Mouse (Mus musculus) heart, adult 9 months (tissue): ENCODE measurements around the gene Kncn.

Source experiments
- DNase-seq, 2 experiments: peaks; one replicate each; pipeline ENCODE4 v3.0.0; 2022; ENCODE audit warnings: low spot score in 2 of 2

Gene Kncn

DNA sequence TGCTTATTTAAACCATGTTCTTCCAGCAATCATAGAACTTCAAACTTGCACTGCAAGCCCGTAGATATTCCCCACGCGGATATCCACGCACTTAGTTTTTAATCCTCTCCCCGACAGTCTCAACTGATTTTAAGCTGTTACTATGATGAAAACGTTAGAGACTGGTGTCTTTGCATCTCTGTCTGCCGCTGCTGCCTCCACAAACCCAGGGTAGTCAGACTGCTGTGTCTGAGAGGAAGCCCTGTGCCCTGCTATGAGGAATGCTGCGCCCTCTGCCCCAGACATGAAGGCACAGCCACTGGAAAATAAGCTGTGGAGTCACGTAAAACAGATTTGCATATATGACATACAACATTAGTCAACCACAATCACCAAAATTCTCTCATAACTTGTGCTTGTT lies 5.4 kb upstream of the Kncn start:
- no peak for DNase-seq

GRCm38 (mm10) chr4:115881183-115881582 lies 3.0 kb upstream of the Kncn start:
- DNase-seq: no peak

DNA sequence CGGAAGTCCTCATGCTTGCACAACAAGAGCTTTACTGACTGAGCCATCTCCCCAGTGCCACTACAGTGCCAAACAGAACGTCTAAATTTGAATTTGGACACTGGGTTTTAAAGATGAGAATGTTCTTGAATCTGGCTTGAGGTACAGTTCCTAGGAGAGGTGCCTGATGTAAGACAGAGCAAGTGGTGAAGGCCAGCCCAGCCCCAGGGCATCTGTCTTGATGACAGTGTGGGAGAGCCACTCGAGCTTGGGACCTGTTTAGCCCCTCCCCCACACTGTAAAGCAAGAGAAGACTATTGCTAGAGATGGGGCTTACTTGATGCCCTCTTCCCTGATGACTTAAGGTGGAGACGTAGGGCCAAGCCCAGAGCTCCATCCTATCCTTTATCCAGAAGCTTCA lies 2.0 kb upstream of the Kncn start:
- DNase-seq: no peak

- no peak for DNase-seq
Observed at GRCm38 (mm10) chr4:115885846-115886245, 1.6 kb downstream of the Kncn start.

DNA sequence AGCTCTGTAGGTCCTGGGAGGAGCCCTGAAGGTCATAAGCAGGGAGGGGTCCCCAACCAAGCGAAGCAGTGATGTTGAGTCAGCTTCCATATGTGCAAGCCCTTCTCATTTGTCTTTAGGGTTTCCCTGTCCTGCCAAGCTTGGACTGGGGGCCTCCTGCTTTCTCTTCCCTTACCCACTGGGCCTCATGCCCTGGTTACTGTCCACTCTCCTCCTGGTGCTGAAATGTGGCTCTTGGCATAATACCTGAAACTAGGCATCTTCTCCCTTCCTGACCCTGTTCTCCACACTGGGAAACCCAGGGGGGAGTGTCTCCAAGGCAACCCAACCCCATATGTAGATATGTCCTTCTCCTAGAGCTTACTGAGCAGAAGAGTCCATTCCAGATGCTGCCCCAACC lies 2.7 kb downstream of the Kncn start:
- no peak for DNase-seq

- DNase-seq: no peak
Observed at GRCm38 (mm10) chr4:115890066-115890465, 5.9 kb downstream of the Kncn start.

GRCm38 (mm10) chr4:115890553-115890952 lies 6.4 kb downstream of the Kncn start, which contains the start of gene 6430628N08Rik:
Gene 6430628N08Rik (plus strand): TSS chr4:115890665.
- DNase-seq: no peak

DNA sequence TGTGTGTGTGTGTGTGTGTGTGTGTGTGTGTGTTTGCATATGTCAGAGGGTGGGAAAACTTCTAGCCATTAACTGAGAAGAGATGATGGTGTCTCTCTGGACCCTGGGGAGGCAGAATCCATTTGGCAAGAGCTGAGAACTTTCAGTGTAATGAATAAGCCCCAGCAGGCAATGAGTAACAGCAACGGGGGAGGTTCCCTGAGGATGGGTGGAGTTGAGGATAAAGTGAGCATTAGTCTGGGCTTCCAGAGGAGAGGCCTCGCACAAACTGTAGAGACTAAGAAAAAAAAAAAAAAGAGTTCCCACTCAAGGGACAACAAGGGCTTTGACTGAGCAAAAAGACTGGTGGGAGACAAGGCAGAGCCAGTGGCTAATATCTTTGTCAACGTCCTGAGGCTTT lies 10.1 kb downstream of the Kncn start:
- no peak for DNase-seq

GRCm38 (mm10) chr4:115897901-115898631 lies 13.9 kb downstream of the Kncn start:
- DNase-seq: no peak

GRCm38 (mm10) chr4:115902816-115903215 lies 18.6 kb downstream of the Kncn start:
- peak; percentile 30 to 64 for DNase-seq

GRCm38 (mm10) chr4:115904375-115904774 lies 20.2 kb downstream of the Kncn start:
- no peak for DNase-seq

GRCm38 (mm10) chr4:115905701-115906100 lies 21.5 kb downstream of the Kncn start:
- DNase-seq: no peak

- DNase-seq: no peak
Observed at GRCm38 (mm10) chr4:115906791-115907190, 22.6 kb downstream of the Kncn start.

GRCm38 (mm10) chr4:115907994-115908393 lies 23.8 kb downstream of the Kncn start:
- peak in 1 of 2 experiments; percentile 9 for DNase-seq

DNA sequence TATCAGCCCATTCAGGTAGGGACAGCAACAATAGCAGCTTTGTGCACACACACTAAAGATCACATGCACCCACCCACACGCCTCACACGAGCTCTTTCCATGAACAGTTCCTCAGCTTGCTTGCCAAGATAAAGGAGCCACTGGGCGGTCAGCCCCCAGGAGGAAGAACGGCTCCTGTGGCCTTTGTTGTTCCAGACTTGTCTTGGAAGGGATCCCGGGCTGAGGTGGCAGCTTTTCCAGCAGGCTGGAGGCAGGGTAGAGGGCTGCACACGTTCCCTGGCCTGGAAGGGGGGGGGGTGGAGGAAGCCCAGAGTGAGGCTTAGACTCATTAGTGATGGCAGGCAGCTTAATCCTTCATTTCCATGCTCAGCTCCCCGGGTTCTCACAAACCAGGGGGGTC lies 24.4 kb downstream of the Kncn start:
- DNase-seq: peak; percentile 35 to 49

- no peak for DNase-seq
Observed at GRCm38 (mm10) chr4:115911586-115911985, 27.4 kb downstream of the Kncn start.

GRCm38 (mm10) chr4:115919911-115920310 lies 35.7 kb downstream of the Kncn start:
- no peak for DNase-seq

- DNase-seq: no peak
Observed at GRCm38 (mm10) chr4:115922688-115923087, 38.5 kb downstream of the Kncn start.

- no peak for DNase-seq
Observed at GRCm38 (mm10) chr4:115923262-115923880, 39.2 kb downstream of the Kncn start.

DNA sequence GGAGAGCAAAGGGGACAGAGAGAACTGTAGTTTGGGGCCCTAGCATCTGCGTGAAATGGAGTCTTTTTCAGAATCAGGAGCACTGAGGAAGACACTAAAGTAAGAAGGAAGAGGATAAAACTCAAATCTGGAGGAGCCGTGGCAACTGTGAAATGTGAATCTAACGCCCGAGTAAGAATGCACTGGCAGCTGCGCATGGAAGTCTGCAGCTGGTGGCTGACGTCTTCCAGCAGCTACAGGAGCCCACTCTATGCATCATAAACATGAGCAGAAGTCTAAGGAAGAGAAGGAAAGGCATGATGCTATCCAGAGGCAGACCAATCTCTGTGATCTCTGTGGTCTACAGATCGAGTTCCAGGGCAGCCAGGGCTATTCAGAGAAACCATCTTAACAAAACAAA lies 43.4 kb downstream of the Kncn start:
- no peak for DNase-seq

GRCm38 (mm10) chr4:115931556-115932088 lies 47.4 kb downstream of the Kncn start:
- DNase-seq: no peak

- no peak for DNase-seq
Observed at GRCm38 (mm10) chr4:115935835-115936581, 51.8 kb downstream of the Kncn start.
